Mouse (Mus musculus) neural tube, embryonic 12.5 days (tissue): ENCODE measurements at regions not wholly inside any gene's neighbourhood (a gene's known extent, or its start where the extent isn't known, plus 50 kb on each side); places are given as distances from the start of the nearest gene placed in this dataset.

Source experiments
- ATAC-seq: fragments of 200-750 bp; cut with Nextera tagmentation; 2 replicates; pipeline ENCODE4 v1.8.0; 2017; ENCODE audit warnings: low read depth, mild to moderate bottlenecking, moderate TSS enrichment, moderate library complexity; ENCODE audit not compliant: low FRiP score
- H3K27ac ChIP-seq: fragments of 300-500 bp; sonication (generic); 2 replicates; pipeline ENCODE4 v1.5.1; 2016
- H3K27me3 ChIP-seq: fragments of 300-500 bp; sonication (generic); replicated peaks from 2 replicates; pipeline ENCODE4 v1.6.1; 2016; ENCODE audit warnings: mild to moderate bottlenecking
- H3K36me3 ChIP-seq: fragments of 300-500 bp; sonication (generic); 2 replicates; pipeline ENCODE4 v1.6.1; 2016; ENCODE audit warnings: mild to moderate bottlenecking
- H3K4me1 ChIP-seq: fragments of 300-500 bp; sonication (generic); 2 replicates; pipeline ENCODE4 v1.6.1; 2016
- H3K4me2 ChIP-seq: fragments of 300-500 bp; sonication (generic); replicated peaks from 2 replicates; pipeline ENCODE4 v1.6.1; 2016; ENCODE audit warnings: mild to moderate bottlenecking
- H3K4me3 ChIP-seq: fragments of 300-500 bp; sonication (generic); 2 replicates; pipeline ENCODE4 v1.5.1; 2016
- H3K9ac ChIP-seq: fragments of 300-500 bp; sonication (generic); 2 replicates; pipeline ENCODE4 v1.6.1; 2016; ENCODE audit warnings: mild to moderate bottlenecking
- H3K9me3 ChIP-seq: fragments of 300-500 bp; sonication (generic); 2 replicates; pipeline ENCODE4 v1.6.1; 2016; ENCODE audit warnings: mild to moderate bottlenecking
- WGBS: fragments of 180-500 bp; shearing (Covaris S2); methylation state at CpG from one replicate; pipeline ENCODE4 v1.1.7; 2016; 5-methylcytosine and 5-hydroxymethylcytosine counted together

DNA sequence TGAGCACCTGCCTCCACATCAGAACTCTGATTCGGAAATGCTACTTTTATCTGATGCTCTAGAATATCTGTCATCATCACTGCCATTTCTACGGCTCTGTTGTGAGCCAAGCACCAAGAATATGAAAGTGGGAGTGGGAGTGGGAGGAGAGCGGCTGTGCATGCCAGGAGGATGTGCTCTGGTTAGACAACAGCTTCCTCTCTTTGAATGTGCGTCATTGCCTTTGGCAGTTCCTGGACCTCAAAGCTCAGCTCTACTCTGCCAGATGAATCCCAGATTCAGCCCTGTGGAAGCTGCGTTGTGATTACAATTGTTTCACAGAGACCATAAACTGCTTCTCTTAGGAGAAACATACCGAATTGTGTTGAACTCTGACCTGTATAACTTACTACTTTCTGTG is 106.8 kb upstream of the Tnfaip3 start:
- no peaks in the 10 kb centered on the region for H3K4me1 ChIP-seq
- H3K9me3 ChIP-seq, result no peaks in the 10 kb centered on the region
- no peak overlapping the region for H3K4me3 ChIP-seq
- WGBS, result 61% methylated on average over 6 of the region's 6 CpGs
- no peak overlapping the region for H3K9ac ChIP-seq
- H3K36me3 ChIP-seq, result no peaks in the 10 kb centered on the region
- no peak overlapping the region for H3K27ac ChIP-seq
- no peaks in the 10 kb centered on the region for H3K27me3 ChIP-seq
- no peak for ATAC-seq
- H3K4me2 ChIP-seq, result no peak overlapping the region

DNA sequence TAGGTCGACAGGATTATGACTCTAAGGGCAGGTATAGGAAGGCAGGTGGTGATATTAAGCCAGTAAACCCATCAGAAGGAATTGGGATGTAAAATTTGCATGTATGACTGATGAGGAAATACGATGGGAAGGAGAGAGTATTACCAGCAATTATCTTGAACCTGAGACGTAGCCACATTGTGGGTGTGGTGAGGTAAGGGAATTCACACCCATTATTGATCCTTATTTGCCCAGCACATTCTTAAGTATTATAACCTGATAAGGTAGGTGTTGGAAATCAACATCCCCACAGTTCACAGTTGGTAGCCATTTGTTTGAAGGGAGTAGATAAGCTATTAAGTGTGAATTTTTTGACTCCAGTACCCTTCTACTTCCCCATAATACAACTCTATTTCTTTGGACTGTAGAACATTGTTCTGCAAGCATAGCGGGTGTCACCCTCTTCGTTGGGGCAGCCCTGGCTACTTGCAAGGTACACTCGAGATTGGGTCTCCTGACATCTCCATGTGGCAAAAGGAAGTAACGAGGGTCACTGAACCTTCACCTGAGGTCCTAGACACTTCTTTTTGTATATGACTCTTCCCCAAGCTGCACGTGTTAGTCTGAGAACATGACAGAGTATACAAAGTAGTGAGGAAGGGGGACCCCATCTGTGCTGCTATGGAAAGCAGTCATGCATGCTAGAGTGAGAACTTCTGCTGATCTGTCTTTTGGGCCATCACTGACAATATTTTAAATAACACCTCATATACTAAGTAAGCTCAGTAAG is 104.0 kb upstream of the Tnfaip3 start:
- 85% methylated on average over 8 of the region's 8 CpGs for WGBS
- H3K4me3 ChIP-seq, result no peak overlapping the region
- H3K9me3 ChIP-seq, result no peaks in the 10 kb centered on the region
- no peak overlapping the region for H3K27ac ChIP-seq
- no peak overlapping the region for H3K4me2 ChIP-seq
- H3K9ac ChIP-seq, result no peak overlapping the region
- H3K27me3 ChIP-seq, result no peaks in the 10 kb centered on the region
- no peak for ATAC-seq
- no peaks in the 10 kb centered on the region for H3K36me3 ChIP-seq
- no peaks in the 10 kb centered on the region for H3K4me1 ChIP-seq

GRCm38 (mm10) chr10:19118569-19119280 is 103.3 kb upstream of the Tnfaip3 start:
- WGBS, result 85% methylated on average over 5 of the region's 5 CpGs
- H3K9me3 ChIP-seq, result no peaks in the 10 kb centered on the region
- H3K4me3 ChIP-seq, result no peak overlapping the region
- H3K4me1 ChIP-seq, result no peaks in the 10 kb centered on the region
- H3K36me3 ChIP-seq, result no peaks in the 10 kb centered on the region
- no peak overlapping the region for H3K9ac ChIP-seq
- no peaks in the 10 kb centered on the region for H3K27me3 ChIP-seq
- H3K4me2 ChIP-seq, result no peak overlapping the region
- H3K27ac ChIP-seq, result no peak overlapping the region
- ATAC-seq, result no peak

DNA sequence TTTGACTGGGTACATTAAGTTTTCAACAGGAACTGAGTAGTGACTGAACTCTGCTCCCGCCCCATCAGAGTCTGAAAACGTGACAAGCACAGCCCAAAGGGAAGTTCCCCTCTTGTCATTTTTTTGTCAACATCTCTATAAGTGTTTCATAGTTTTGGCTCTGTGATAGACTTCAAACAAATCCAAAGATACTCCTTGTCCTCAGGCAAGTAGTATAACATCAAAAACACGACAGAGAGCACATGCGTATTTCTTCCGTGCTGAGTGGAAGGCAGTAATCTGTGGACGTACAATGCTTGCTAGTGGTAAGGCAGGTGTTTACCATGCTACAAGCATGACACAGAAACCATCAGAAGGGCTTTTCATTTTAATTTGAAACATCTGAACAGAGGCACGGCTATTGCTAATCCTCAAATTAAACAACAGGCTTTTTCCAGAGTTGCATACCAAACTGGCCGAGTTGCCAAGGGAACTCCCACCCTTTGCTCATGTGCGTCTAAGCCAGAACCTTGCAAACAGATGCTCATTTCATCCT is 101.7 kb upstream of the Tnfaip3 start:
- no peaks in the 10 kb centered on the region for H3K36me3 ChIP-seq
- no peaks in the 10 kb centered on the region for H3K4me1 ChIP-seq
- ATAC-seq, result no peak
- no peak overlapping the region for H3K27ac ChIP-seq
- no peaks in the 10 kb centered on the region for H3K9me3 ChIP-seq
- no peak overlapping the region for H3K4me2 ChIP-seq
- WGBS, result 67% methylated on average over 9 of the region's 9 CpGs
- no peak overlapping the region for H3K9ac ChIP-seq
- no peak overlapping the region for H3K4me3 ChIP-seq
- no peaks in the 10 kb centered on the region for H3K27me3 ChIP-seq

DNA sequence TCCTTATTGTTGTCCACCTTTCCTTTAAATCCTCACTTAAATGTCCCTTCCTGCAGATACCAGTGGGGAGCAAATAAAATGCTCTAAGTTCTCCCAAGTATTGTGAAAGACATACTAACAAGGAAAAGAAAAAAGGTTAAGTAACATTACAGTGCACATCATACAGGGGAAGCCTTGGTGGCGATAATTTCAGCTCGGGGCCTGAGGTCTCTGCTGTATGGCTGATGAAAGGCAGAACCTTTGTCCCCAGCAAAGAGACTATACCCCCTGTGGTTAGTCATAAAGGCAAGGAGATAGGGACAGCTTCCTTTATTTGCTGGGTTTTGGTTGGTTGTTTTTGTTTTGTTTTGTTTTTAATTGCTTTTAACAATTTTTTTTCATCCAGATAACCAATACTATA is 97.0 kb upstream of the Tnfaip3 start:
- 37% methylated on average over 2 of the region's 2 CpGs for WGBS
- Histone ChIP-seq H3K4me3 (no peak overlapping the region), H3K9me3 (no peaks in the 10 kb centered on the region), H3K36me3 (no peaks in the 10 kb centered on the region), H3K27me3 (no peaks in the 10 kb centered on the region), H3K4me2 (no peak overlapping the region), H3K27ac (no peak overlapping the region), H3K4me1 (no peaks in the 10 kb centered on the region), H3K9ac (no peak overlapping the region)
- ATAC-seq, result no peak

GRCm38 (mm10) chr10:19105231-19105681 is 89.8 kb upstream of the Tnfaip3 start:
- no peak for ATAC-seq
- Histone ChIP-seq H3K36me3 (no peaks in the 10 kb centered on the region), H3K9ac (no peak overlapping the region), H3K4me3 (no peak overlapping the region), H3K4me2 (no peak overlapping the region), H3K27ac (no peak overlapping the region), H3K9me3 (no peaks in the 10 kb centered on the region), H3K27me3 (no peaks in the 10 kb centered on the region), H3K4me1 (no peaks in the 10 kb centered on the region)
- WGBS, result 71% methylated on average over 6 of the region's 6 CpGs

DNA sequence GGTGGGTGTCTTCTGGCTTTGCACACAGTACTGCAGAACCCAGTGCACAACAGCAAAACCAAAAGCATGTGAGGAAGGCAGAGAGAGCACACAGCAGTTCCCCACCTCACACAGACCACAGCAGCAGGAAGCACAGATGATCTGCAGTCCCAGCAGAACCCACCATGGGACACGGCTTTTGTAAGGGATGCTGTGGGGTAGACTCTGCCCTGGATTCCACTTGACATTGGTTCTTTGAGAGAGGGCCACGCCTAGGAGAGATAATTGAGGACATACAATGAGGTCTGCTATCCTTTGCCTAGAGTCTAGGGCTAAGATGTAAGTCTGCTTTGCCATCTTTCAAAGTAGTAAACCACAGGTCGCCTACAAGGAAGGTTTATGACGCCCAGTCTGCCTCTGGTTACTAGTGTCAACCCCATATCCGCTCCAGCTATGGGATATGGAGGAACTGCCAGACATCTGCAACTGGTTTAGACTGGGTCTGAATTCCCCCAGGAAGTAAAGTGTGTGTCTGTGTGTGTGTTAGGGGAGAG is 89.3 kb upstream of the Tnfaip3 start:
- no peaks in the 10 kb centered on the region for H3K9me3 ChIP-seq
- H3K27ac ChIP-seq, result no peak overlapping the region
- H3K4me1 ChIP-seq, result no peaks in the 10 kb centered on the region
- ATAC-seq, result no peak
- no peaks in the 10 kb centered on the region for H3K36me3 ChIP-seq
- H3K4me2 ChIP-seq, result no peak overlapping the region
- no peak overlapping the region for H3K4me3 ChIP-seq
- WGBS, result 72% methylated on average over 5 of the region's 5 CpGs
- no peak overlapping the region for H3K9ac ChIP-seq
- H3K27me3 ChIP-seq, result no peaks in the 10 kb centered on the region

DNA sequence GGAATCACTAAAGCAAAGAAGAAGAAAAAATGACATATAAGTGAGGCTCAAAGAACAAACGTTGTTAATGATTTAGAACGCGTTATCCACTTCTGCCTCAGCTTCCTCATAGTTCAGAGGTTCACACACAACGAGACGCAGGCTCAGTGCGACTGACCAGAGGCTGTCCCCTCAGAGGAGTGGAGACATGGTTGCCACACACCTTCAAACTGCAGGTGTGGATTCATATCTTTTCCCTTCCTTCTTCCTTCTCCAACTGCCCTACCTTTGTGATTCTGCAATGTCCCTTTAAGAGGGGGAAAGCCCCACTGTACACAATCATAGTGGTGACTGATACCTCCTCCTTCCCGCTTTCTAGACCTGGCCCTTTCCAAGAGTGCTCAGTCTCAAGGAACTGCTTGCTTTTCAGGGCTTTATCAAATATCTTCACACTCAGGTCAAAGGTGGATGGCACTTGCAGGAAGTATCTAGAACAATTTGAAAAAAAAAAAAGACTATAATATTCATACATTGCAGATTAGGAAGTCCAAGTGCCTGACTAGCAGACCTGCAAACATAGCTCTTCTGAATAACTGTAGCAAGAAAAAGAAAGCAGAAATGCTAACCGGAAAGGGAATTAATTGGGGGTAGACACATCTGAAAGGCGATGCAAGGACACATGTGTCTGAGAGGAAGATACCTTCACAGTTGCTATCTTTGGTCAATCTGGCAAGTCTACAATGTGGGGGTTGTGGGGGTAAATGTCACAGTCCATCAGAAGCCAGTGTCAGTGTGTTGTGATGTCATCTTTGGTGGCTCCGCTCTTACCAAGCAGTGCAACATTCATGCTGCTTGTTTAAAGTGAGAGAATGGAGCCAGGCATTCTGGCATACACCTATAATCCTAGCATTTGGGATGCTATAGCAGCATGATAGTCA is 84.2 kb upstream of the Tnfaip3 start:
- no peaks in the 10 kb centered on the region for H3K36me3 ChIP-seq

DNA sequence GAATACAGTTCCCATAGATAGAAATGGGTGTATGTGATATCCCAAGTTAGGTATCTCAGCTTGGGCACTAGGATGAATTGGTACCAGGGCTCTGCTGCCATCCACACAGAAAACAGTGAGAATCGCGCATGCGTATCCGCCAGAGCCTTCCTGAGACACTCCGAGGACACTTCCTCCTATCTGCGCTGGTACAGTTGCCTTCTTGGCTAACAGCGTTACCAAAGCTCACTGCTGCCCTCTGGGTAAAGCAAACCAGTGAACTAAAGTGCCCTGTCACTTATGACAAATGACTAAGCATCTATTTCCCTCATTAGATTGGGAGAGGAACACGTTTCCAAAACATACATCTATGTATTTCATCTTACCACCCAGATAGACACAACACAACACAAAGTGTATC is 78.8 kb upstream of the Tnfaip3 start:
- 69% methylated on average over 8 of the region's 8 CpGs for WGBS
- no peak overlapping the region for H3K4me3 ChIP-seq
- no peak overlapping the region for H3K27ac ChIP-seq
- no peaks in the 10 kb centered on the region for H3K9me3 ChIP-seq
- no peak overlapping the region for H3K4me2 ChIP-seq
- H3K27me3 ChIP-seq, result no peaks in the 10 kb centered on the region
- no peak overlapping the region for H3K9ac ChIP-seq
- H3K4me1 ChIP-seq, result no peaks in the 10 kb centered on the region
- no peak for ATAC-seq
- no peaks in the 10 kb centered on the region for H3K36me3 ChIP-seq

More for the DNA sequence above, 84.2 kb upstream of the Tnfaip3 start:
- no peak for ATAC-seq
- H3K27ac ChIP-seq, result no peak overlapping the region
- no peak overlapping the region for H3K9ac ChIP-seq
- no peaks in the 10 kb centered on the region for H3K4me1 ChIP-seq
- WGBS, result 90% methylated on average over 10 of the region's 10 CpGs
- no peaks in the 10 kb centered on the region for H3K27me3 ChIP-seq
- no peaks in the 10 kb centered on the region for H3K9me3 ChIP-seq
- no peak overlapping the region for H3K4me3 ChIP-seq
- H3K4me2 ChIP-seq, result no peak overlapping the region

GRCm38 (mm10) chr10:19093689-19094088 is 78.2 kb upstream of the Tnfaip3 start:
- Histone ChIP-seq H3K27ac (no peak overlapping the region), H3K9ac (no peak overlapping the region), H3K4me1 (no peaks in the 10 kb centered on the region), H3K4me2 (no peak overlapping the region), H3K27me3 (no peaks in the 10 kb centered on the region), H3K4me3 (no peak overlapping the region), H3K9me3 (no peaks in the 10 kb centered on the region), H3K36me3 (no peaks in the 10 kb centered on the region)
- 95% methylated on average over 3 of the region's 3 CpGs for WGBS
- ATAC-seq, result no peak

DNA sequence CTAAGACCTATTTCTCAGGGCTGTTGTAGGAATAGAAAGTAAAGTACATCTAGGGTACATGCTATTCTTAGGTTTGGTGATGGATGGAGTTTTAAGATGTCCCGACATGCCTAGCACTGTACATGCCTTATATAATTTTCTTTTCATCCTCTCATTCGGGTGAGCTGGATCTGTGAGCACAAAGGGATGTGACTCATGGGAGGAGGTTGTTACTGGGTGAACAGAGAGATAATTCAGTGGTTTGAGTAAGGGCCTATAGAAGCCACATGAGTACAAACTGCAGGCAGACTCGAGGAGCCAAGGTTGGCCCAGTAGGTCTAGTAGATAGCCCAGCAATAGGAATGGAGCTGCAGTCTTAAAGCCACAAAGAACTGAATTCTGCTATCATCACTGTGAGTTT is 76.5 kb upstream of the Tnfaip3 start:
- Histone ChIP-seq H3K27ac (no peak overlapping the region), H3K27me3 (no peaks in the 10 kb centered on the region), H3K9ac (no peak overlapping the region), H3K4me3 (no peak overlapping the region), H3K4me2 (no peak overlapping the region), H3K9me3 (no peaks in the 10 kb centered on the region), H3K4me1 (no peaks in the 10 kb centered on the region), H3K36me3 (no peaks in the 10 kb centered on the region)
- WGBS, result 95% methylated on average over 3 of the region's 3 CpGs
- ATAC-seq, result no peak

DNA sequence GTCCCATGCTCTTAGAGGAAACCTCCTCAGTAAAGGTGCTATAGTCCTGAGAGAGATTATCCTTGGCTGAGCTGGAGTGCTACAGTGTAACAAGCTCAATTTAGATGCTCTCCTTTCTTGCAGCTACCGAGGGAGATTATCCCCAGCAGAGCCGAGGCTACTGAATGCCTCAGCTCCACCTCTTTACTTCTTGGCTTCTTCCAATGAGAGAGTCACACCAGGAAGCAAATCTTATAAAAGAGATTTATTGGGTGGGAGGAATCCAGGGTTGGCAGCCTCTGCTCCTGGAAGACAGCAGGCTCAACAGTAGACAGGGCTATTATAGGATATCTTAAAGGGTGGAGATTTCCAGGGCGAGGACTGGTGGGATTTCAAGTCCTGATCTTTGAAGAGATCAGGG is 75.7 kb upstream of the Tnfaip3 start:
- WGBS, result 27% methylated on average over 3 of the region's 3 CpGs
- no peak overlapping the region for H3K4me2 ChIP-seq

More for the DNA sequence above, 75.7 kb upstream of the Tnfaip3 start:
- Histone ChIP-seq H3K27me3 (no peaks in the 10 kb centered on the region), H3K27ac (no peak overlapping the region), H3K9me3 (no peaks in the 10 kb centered on the region), H3K4me1 (no peaks in the 10 kb centered on the region), H3K36me3 (no peaks in the 10 kb centered on the region), H3K4me3 (no peak overlapping the region), H3K9ac (no peak overlapping the region)
- no peak for ATAC-seq
